In the genomic region with DNA sequence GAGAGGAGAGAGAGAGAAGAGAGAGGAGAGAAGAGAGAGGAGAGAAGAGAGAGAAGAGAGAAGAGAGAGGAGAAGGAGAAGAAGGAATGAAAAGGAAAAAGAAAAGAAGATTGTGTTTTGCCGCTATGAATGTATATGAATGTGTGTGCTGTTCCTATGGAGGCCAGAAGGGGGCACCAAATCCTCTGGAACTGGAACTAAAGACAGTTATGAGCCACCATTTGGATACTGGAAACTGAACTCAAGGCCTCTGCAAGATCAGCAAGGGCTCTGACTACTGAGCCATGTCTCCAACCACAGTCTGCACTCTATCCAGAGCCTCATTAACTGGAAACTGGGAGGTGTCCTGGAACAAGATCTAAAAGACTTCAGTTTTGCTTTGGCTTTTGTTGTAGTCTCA, we compare ENCODE assay signal across 8 mouse cellular contexts. TPM values are rescaled to one million over a fixed set of nuclear protein-coding genes. Genes with fewer than 3 reads are reported as not detected.
A peak's percentile ranks its signal among the peaks of the same experiment; 100 is the strongest.
DNase-seq lines count a peak whose midpoint lies in the region; TF ChIP-seq lines count a peak whose summit lies in the region.

No protein-coding gene starts in this region.

- H3K36me3 ChIP-seq in testis, adult 2 months (ENCODE audit: control insufficient read depth, insufficient read depth, low read length): no peaks in the 10 kb centered on the region; the same call in 1 of the 2 replicates

- TF ChIP-seq POLR2A in testis, adult 2 months (IDR thresholded peaks at IDR 0.05; ENCODE audit: control insufficient read depth, low read depth, low read length): no peak

- DNase-seq in cerebellum, postnatal 14 days: peak; percentile 33 to 61
- DNase-seq in cerebellum, adult 8-10 months: no peak
- no peak for DNase-seq in testis, postnatal 14 days (ENCODE audit: low spot score)
- DNase-seq in heart, postnatal 4 days: peak; percentile 60
- DNase-seq in retina, postnatal 1 day: peak; percentile 53
- DNase-seq in ovary, postnatal 10 days (ENCODE audit: low spot score): no peak
- DNase-seq in right cerebral cortex, postnatal 36 days (ENCODE audit: low spot score in 2 of 2): no peak

- H3K27me3 ChIP-seq in testis, adult 2 months (ENCODE audit: control insufficient read depth, insufficient read depth, low read length): no peaks in the 10 kb centered on the region

- H3K4me3 ChIP-seq in testis, adult 2 months (ENCODE audit: control insufficient read depth, low read depth, low read length): no peak overlapping the region

- TF ChIP-seq CTCF in testis, adult 2 months (IDR thresholded peaks at IDR 0.05; ENCODE audit: control insufficient read depth, insufficient read depth, insufficient replicate concordance, low read depth, low read length): peak; percentile 17; the same call in 1 of the 2 replicates

- no peaks in the 10 kb centered on the region for H3K4me1 ChIP-seq in testis, adult 2 months (ENCODE audit: control insufficient read depth, insufficient read depth, low read length)

- no peak overlapping the region for H3K27ac ChIP-seq in testis, adult 2 months (ENCODE audit: control insufficient read depth, insufficient read depth, low read depth, low read length)

RNA-seq across cellular contexts. Expression of a gene that starts 31.3 kb away (rescaled TPM):
- 57.2 and 58.2 TPM in 2 replicates for polyA plus RNA-seq in testis, adult 2 months (2012; rRNA removed)
- total RNA-seq in heart, postnatal 4 days (2021): under 1 TPM in 1 of 2 experiments, not detected in 1; 0.17 TPM

RNA-seq across cellular contexts. Expression of a gene that starts 32.1 kb away (rescaled TPM):
- 104 and 118 TPM in 2 replicates for polyA plus RNA-seq in testis, adult 2 months (2012; rRNA removed)
- 10 to 100 TPM; 36.5 to 41.4 TPM for total RNA-seq in heart, postnatal 4 days (2021)

RNA-seq across cellular contexts. Expression of a gene that starts 43.3 kb away (rescaled TPM):
- polyA plus RNA-seq in testis, adult 2 months (2012; rRNA removed): 14.3 and 15.3 TPM in 2 replicates
- total RNA-seq in heart, postnatal 4 days (2021): 10 to 100 TPM; 42.6 to 44.4 TPM

Comparison
In these comparisons a context has a peak if more than half of its experiments do, and no peak if none do; other contexts are left out.
1. DNase-seq: peak in cerebellum, postnatal 14 days (2 of 2), heart, postnatal 4 days (single experiment) and retina, postnatal 1 day (single experiment); none in cerebellum, adult 8-10 months (single experiment), testis, postnatal 14 days (single experiment), ovary, postnatal 10 days (single experiment) and right cerebral cortex, postnatal 36 days (0 of 2).